Mouse (Mus musculus): ENCODE measurements around the gene Tfap2e.

GRCm38 (mm10) chr4:126667075-126667474, 69.0 kb downstream of the Tfap2e start:
- TF ChIP-seq GATA1 (IDR thresholded peaks at IDR 0.05; ENCODE audit: low read length) (no peak), TAL1 (IDR thresholded peaks at IDR 0.05; ENCODE audit: low read length) (no peak)

Measured in erythroblast, embryonic 14.5 days (primary cell).